Mouse (Mus musculus) stomach, embryonic 16.5 days (tissue): ENCODE measurements around the gene Sept9. TPM values are rescaled to one million over a fixed set of nuclear protein-coding genes. Genes with fewer than 3 reads are reported as not detected.

Experiments
- ATAC-seq: fragments of 200-750 bp; cut with Nextera tagmentation; 2 replicates; pipeline ENCODE4 v1.8.0; 2017; ENCODE audit warnings: moderate number of reproducible peaks, moderate TSS enrichment; ENCODE audit not compliant: insufficient read depth, low FRiP score
- H3K27ac ChIP-seq: fragments of 300-500 bp; sonication (generic); 2 replicates; pipeline ENCODE4 v1.5.1; 2014; ENCODE audit warnings: low read length
- H3K27me3 ChIP-seq: fragments of 300-500 bp; sonication (generic); 2 replicates; pipeline ENCODE4 v1.6.1; 2014; ENCODE audit warnings: low read length, control low read depth, mixed read lengths; ENCODE audit not compliant: control insufficient read depth, insufficient read depth
- H3K36me3 ChIP-seq: fragments of 300-500 bp; sonication (generic); 2 replicates; pipeline ENCODE4 v1.6.1; 2014; ENCODE audit warnings: low read length; ENCODE audit not compliant: control insufficient read depth, insufficient read depth
- H3K4me1 ChIP-seq: fragments of 300-500 bp; sonication (generic); 2 replicates; pipeline ENCODE4 v1.6.1; 2014; ENCODE audit warnings: low read length, control low read depth, mixed read lengths; ENCODE audit not compliant: control insufficient read depth, insufficient read depth
- H3K4me2 ChIP-seq: fragments of 300-500 bp; sonication (generic); 2 replicates; pipeline ENCODE4 v1.6.1; 2014; ENCODE audit warnings: low read depth, low read length, mixed read lengths
- H3K4me3 ChIP-seq: fragments of 300-500 bp; sonication (generic); replicated peaks from 2 replicates; pipeline ENCODE4 v1.5.1; 2014; ENCODE audit warnings: mild to moderate bottlenecking, low read length
- H3K9ac ChIP-seq: fragments of 300-500 bp; sonication (generic); 2 replicates; pipeline ENCODE4 v1.6.1; 2014; ENCODE audit warnings: low read length
- H3K9me3 ChIP-seq: fragments of 300-500 bp; sonication (generic); replicated peaks from 2 replicates; pipeline ENCODE4 v1.6.1; 2016; ENCODE audit warnings: low read length, control low read depth; ENCODE audit not compliant: control insufficient read depth
- WGBS: fragments of 180-500 bp; shearing (Covaris S2); extraction: QIAGEN DNeasy Blood & Tissue Kit; methylation state at CpG from one replicate; pipeline ENCODE4 v1.1.7; 2014; 5-methylcytosine and 5-hydroxymethylcytosine counted together
- polyA plus RNA-seq: library from polyadenylated mRNA; unstranded; fragments of >200 nt; fragmentation: Nextera tagmentation; extraction: Ambion mirVana; gene quantifications from 2 replicates; pipeline ENCODE4 v1.2.1, GENCODE M21; 2015

Gene Sept9
- polyA plus RNA-seq, 1 experiment from 2014 or later = 105 TPM

DNA sequence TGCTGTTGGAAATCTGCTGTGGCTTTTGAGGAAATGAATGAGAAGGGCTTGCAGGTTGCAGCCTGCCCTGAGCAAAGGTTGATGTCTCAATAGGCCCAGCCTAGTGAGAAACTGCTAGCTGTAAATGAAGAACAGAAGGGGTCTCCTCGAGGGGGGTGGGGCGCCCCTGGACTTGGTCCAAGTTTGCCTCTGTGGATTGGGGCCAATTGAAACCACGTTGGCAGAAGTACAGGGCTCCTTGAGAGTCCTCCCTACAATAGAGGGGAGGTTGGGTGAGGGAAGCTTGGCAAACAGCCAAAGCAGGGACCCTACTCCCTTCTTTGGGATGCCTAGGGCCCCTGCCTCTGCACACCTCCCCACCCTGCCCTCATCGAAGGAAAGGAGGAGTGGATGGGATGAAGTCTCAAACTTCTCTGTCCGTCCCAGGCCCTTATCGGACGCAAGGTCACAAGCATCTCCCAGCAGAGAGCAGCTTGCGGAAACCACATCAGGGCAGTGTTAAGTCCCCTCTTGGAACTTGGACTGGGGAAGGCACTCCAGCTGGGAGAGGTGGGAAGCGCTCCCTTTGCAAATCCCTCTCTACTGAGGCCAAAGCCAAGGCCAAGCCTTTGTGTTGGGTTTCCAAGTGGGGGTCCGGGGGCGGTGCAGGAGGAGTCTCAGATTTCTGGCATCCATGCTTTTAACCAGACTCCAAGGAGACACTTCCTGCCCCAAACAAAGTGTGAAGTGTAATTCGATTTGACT lies 145.7 kb downstream of the Sept9 start:
- Histone ChIP-seq H3K27me3 (no peaks in the 10 kb centered on the region), H3K36me3 (no peaks in the 10 kb centered on the region), H3K4me1 (peaks cover 80% of the 10 kb centered on the region), H3K4me3 (no peak overlapping the region), H3K4me2 (peak overlapping the region; percentile 29), H3K9ac (peak overlapping the region; percentile 20), H3K9me3 (no peaks in the 10 kb centered on the region), H3K27ac (peak overlapping the region; percentile 83)
- 22% methylated on average over 12 of the region's 12 CpGs for WGBS
- peak; percentile 53; the same call in 1 of the 2 replicates for ATAC-seq

DNA sequence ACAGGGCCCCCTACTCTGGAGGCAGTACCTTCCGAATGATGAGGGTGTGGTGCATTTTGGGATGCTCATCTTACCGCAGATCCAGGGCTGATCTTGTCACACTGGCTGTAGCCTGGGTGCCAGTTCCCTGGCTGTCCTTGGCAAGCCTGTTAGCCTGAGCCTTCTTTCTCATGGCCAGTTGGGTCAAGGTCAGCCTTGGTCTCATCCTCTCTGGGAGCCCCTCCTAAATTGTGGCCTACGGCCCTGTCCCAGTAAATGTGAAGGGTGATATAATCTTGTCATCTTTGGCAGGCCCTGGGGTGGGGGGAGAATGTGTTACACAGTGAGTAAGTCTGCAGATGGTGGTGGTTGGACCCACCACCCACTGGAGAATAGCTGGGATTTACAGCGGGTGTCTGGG lies 147.8 kb downstream of the Sept9 start:
- Histone ChIP-seq H3K4me2 (no peak overlapping the region), H3K36me3 (peaks cover 9% of the 10 kb centered on the region), H3K27me3 (no peaks in the 10 kb centered on the region), H3K27ac (no peak overlapping the region), H3K9me3 (no peaks in the 10 kb centered on the region), H3K4me1 (peaks cover 75% of the 10 kb centered on the region), H3K4me3 (no peak overlapping the region), H3K9ac (0 out of 2 replicates have a peak overlapping the region, but pooled peaks have one; percentile 10)
- WGBS = 77% methylated on average over 4 of the region's 4 CpGs
- ATAC-seq = no peak

DNA sequence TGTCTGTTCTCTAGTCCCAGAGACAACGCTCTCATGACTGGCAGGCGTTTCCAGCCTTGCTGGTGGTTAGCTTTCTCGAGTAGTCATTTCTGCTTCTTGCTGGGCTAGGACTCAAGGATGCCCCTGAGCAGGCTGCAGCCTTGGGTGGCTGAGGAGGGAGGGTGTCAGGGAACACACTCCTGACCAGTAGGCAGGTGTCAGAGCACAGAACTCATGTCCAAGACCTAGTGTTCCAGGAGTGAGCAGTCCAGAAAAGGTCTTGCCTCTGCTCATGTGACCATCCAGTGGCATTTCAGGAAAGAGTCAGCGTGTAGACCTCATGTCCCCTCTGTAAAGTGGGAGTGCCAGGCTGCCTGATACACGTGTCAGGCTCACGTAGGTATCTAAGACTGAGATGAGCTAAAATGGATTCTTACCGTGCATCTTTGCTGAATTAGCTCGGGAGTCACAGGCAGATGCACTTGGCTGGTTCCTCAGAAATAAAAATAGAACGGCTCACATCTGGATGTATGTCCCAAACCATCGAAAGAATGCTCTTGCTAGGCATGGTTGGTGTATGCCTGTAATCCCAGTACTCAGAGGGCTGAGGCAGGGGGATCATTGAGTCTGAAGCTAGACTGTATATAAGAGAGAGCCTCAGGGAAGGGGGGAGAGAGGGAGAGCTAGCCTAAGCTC lies 149.1 kb downstream of the Sept9 start:
- H3K27ac ChIP-seq = peak overlapping the region; percentile 38; the same call in 1 of the 2 replicates
- no peaks in the 10 kb centered on the region for H3K27me3 ChIP-seq
- no peak for ATAC-seq
- H3K9me3 ChIP-seq = no peaks in the 10 kb centered on the region
- WGBS = 50% methylated on average over 10 of the region's 10 CpGs
- H3K36me3 ChIP-seq = peaks cover 14% of the 10 kb centered on the region
- H3K4me1 ChIP-seq = peaks cover 70% of the 10 kb centered on the region
- no peak overlapping the region for H3K4me2 ChIP-seq
- H3K4me3 ChIP-seq = no peak overlapping the region
- peak overlapping the region; percentile 40; the same call in 1 of the 2 replicates for H3K9ac ChIP-seq

DNA sequence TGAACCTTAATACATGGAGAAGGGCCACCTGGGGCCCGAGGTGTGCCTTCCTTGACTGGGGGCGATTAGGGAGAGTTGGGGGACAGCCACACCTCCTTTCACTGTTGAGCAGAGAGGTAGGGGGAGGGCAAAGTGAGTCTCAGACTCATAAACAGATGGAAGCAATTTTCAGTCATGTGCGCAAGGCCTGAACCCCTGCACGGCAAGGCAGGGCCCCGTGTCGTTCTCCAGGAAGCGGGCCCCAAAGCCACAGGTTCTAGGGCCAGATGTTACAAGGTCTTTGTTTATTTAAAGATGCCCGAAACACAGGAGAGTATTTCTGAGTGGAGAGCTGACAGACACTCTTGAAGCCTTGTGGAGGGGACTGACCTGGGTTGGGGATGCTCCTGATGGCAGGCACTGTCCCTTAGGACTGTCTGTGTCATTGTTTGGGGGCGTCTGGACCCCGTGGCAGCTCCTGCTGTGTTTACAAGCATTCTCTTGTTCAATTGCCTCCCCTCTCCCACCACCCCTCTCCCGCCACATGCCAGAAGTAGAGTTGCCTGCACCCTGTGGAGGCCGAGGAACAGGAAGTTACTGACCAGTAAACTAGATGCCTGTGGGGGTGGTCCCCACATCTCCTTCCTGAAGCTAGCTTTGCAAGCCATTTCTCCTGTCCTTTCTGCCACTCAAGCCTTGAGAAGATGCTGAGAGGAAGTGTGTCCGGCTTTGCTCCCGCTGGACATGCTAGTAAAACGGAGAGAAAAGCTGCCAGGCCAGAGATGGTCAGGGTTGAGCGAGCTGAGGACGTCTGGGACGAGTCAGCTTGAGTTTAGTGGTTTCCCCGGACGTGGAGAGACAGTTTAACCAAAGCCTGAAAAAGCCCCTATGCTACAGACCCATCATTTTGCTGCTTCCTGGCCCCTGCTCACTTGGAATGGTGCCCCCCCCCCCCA lies 150.2 kb downstream of the Sept9 start:
- 30% methylated on average over 20 of the region's 20 CpGs for WGBS
- Histone ChIP-seq H3K4me2 (no peak overlapping the region), H3K4me1 (peaks cover 58% of the 10 kb centered on the region)

DNA sequence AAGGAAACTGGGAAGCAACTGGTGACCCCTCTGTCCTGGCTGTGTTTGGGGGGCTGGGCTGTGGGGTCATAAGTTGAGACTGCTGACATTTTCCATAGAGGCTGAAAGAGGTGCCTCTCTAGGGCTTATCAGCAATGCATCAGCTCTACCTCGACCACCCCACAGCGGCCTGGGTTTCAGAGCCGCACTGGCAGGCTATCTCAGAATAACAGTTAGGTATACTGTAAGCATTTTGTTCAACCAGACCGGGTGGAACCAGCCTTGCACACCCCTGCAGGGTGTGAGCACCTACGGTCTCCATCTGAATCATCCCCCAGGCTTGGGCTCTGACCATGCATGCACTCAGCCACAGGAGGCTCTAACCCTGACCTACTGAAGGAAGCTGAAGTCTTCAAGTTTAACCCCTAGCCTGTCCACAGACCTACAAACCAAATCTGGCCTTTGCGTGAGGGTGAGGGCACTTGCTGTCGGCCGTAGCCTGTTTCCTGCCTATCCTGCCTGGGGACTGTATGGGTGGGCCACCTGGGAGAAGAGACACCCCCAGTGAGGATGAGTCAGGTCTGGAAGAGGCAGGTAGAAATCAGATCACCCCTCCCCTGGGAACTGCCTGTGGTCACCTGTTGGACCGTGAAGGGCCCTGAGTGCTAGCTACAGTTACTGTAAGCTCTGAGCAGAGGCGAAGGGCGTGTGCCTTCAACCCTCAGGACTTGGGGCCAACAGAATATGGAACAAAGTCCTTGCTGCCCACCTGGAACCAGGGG lies 151.2 kb downstream of the Sept9 start:
- peaks cover 49% of the 10 kb centered on the region for H3K4me1 ChIP-seq
- H3K27ac ChIP-seq = no peak overlapping the region
- H3K27me3 ChIP-seq = no peaks in the 10 kb centered on the region
- H3K4me2 ChIP-seq = no peak overlapping the region
- ATAC-seq = no peak
- no peak overlapping the region for H3K4me3 ChIP-seq
- peaks cover 2% of the 10 kb centered on the region; the same call in 1 of the 2 replicates for H3K9me3 ChIP-seq
- peaks cover 30% of the 10 kb centered on the region for H3K36me3 ChIP-seq
- WGBS = 75% methylated on average over 11 of the region's 11 CpGs
- H3K9ac ChIP-seq = no peak overlapping the region

More for the DNA sequence above, 150.2 kb downstream of the Sept9 start:
- Histone ChIP-seq H3K9me3 (no peaks in the 10 kb centered on the region), H3K36me3 (peaks cover 21% of the 10 kb centered on the region), H3K4me3 (no peak overlapping the region), H3K9ac (peak overlapping the region; percentile 40), H3K27me3 (no peaks in the 10 kb centered on the region), H3K27ac (peak overlapping the region; percentile 41)
- no peak for ATAC-seq

DNA sequence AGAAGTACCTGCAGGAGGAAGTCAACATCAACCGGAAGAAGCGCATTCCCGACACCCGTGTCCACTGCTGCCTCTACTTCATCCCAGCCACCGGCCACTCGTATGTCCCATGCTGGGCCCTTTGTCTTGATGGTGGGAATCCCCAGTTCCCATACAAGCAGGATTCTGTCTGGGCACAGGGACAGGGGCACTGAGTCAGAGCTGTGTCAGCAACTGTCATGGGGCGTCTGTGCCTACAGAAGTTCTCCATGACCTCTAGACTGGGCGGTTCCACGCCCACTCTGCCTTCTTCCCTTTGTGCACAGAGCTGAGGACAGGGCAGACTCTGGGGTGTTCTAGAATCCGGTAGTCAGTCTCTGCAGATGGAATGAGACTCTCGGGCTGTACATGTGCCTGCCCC lies 153.7 kb downstream of the Sept9 start:
- H3K4me2 ChIP-seq = no peak overlapping the region
- 83% methylated on average over 11 of the region's 11 CpGs for WGBS
- peaks cover 26% of the 10 kb centered on the region for H3K4me1 ChIP-seq
- ATAC-seq = no peak
- H3K9me3 ChIP-seq = peaks cover 4% of the 10 kb centered on the region; the same call in 1 of the 2 replicates
- no peak overlapping the region for H3K9ac ChIP-seq
- peaks cover 33% of the 10 kb centered on the region for H3K36me3 ChIP-seq
- H3K27me3 ChIP-seq = no peaks in the 10 kb centered on the region
- no peak overlapping the region for H3K4me3 ChIP-seq
- H3K27ac ChIP-seq = no peak overlapping the region

DNA sequence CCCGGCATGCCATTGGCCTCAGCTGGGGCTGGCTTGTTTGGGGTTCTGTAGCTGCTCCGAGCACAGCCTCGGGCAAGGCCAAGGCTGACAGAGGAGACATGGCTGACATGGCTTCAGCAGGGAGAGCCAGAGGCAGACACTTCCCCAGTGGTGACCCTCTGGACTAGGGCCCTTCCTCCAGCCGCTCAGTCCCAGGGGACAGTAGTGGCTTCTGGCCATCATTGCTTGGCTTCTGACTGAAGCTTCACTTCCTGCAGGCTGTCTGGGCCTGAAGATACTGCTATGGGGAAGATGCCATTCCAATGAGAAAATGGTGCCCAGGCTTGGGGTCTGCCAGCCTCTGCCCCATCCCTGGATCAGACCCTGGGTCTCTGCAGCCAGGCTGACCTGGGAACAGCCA lies 154.6 kb downstream of the Sept9 start:
- H3K27me3 ChIP-seq = no peaks in the 10 kb centered on the region
- H3K9ac ChIP-seq = no peak overlapping the region
- H3K9me3 ChIP-seq = peaks cover 4% of the 10 kb centered on the region; the same call in 1 of the 2 replicates
- WGBS = 87% methylated on average over 4 of the region's 4 CpGs
- peaks cover 16% of the 10 kb centered on the region for H3K4me1 ChIP-seq
- ATAC-seq = no peak
- peaks cover 33% of the 10 kb centered on the region for H3K36me3 ChIP-seq
- no peak overlapping the region for H3K27ac ChIP-seq
- no peak overlapping the region for H3K4me3 ChIP-seq
- H3K4me2 ChIP-seq = no peak overlapping the region

DNA sequence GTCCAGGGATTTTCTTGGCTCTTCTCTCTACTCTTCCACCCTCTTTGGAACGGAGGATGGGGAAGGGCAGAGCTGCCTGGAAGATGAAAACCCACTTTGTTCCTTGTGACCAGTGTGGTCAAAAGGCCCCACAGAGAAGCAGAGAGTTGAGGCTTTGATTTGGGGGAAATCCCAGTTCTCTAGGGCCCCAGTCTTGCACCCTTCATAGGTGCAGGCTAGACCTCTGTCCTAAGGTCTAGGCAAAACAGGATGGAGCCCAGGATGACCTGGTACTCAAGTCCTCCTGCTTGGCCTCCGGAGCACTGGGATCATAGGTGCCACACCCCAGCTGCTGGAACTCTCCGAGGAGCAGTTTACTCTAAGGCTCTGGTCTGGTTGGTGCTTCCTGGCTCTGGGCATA lies 157.5 kb downstream of the Sept9 start:
- Histone ChIP-seq H3K9me3 (peaks cover 4% of the 10 kb centered on the region; the same call in 1 of the 2 replicates), H3K27me3 (no peaks in the 10 kb centered on the region), H3K4me2 (no peak overlapping the region), H3K9ac (no peak overlapping the region), H3K4me1 (no peaks in the 10 kb centered on the region), H3K4me3 (no peak overlapping the region), H3K36me3 (peaks cover 32% of the 10 kb centered on the region), H3K27ac (no peak overlapping the region)
- 55% methylated on average over 3 of the region's 3 CpGs for WGBS
- no peak for ATAC-seq
